Mouse (Mus musculus) embryonic facial prominence, embryonic 14.5 days (tissue): ENCODE results near the gene Fgl2. TPM values are rescaled to one million over a fixed set of nuclear protein-coding genes. Genes with fewer than 3 reads are reported as not detected.

Source experiments
- ATAC-seq: fragments of 200-750 bp; cut with Nextera tagmentation; 2 replicates; pipeline ENCODE4 v1.8.0; 2017; ENCODE audit warnings: low read depth, moderate number of reproducible peaks, moderate TSS enrichment
- DNase-seq: peaks from one replicate; pipeline ENCODE4 v3.0.0-alpha.2; 2015; ENCODE audit warnings: low spot score
- H3K27ac ChIP-seq: fragments of 300-500 bp; sonication (generic); replicated peaks from 2 replicates; pipeline ENCODE4 v1.5.1; 2014; ENCODE audit warnings: low read depth, mild to moderate bottlenecking, low read length, moderate library complexity
- H3K27me3 ChIP-seq: fragments of 300-500 bp; sonication (generic); replicated peaks from 2 replicates; pipeline ENCODE4 v1.6.1; 2014; ENCODE audit warnings: low read length; ENCODE audit not compliant: control insufficient read depth, insufficient read depth
- H3K36me3 ChIP-seq: fragments of 300-500 bp; sonication (generic); 2 replicates; pipeline ENCODE4 v1.6.1; 2014; ENCODE audit warnings: low read length, mixed read lengths; ENCODE audit not compliant: control insufficient read depth, insufficient read depth
- H3K4me1 ChIP-seq: fragments of 300-500 bp; sonication (generic); 2 replicates; pipeline ENCODE4 v1.6.1; 2014; ENCODE audit warnings: antibody characterized with exemption, low read length; ENCODE audit not compliant: control insufficient read depth, insufficient read depth
- H3K4me2 ChIP-seq: fragments of 300-500 bp; sonication (generic); 2 replicates; pipeline ENCODE4 v1.6.1; 2014; ENCODE audit warnings: low read depth, mild to moderate bottlenecking, low read length, moderate library complexity, mixed read lengths
- H3K4me3 ChIP-seq: fragments of 300-500 bp; sonication (generic); 2 replicates; pipeline ENCODE4 v1.5.1; 2014; ENCODE audit warnings: low read depth, mild to moderate bottlenecking, low read length
- H3K9ac ChIP-seq: fragments of 300-500 bp; sonication (generic); 2 replicates; pipeline ENCODE4 v1.6.1; 2014; ENCODE audit warnings: low read depth, mild to moderate bottlenecking, low read length, moderate library complexity, mixed read lengths
- H3K9me3 ChIP-seq: fragments of 300-500 bp; sonication (generic); 2 replicates; pipeline ENCODE4 v1.6.1; 2016; ENCODE audit warnings: low read length; ENCODE audit not compliant: control insufficient read depth
- WGBS: fragments of 180-500 bp; shearing (Covaris S2); extraction: QIAGEN DNeasy Blood & Tissue Kit; methylation state at CpG from one replicate; pipeline ENCODE4 v1.1.7; 2014; 5-methylcytosine and 5-hydroxymethylcytosine counted together
- polyA plus RNA-seq: library from polyadenylated mRNA; unstranded; fragments of >200 nt; fragmentation: Nextera tagmentation; extraction: Ambion mirVana; gene quantifications from 2 replicates; pipeline ENCODE4 v1.2.1, GENCODE M21; 2014

Fgl2 gene
- polyA plus RNA-seq, 1 experiment from 2014 or later: 4.5 TPM

GRCm38 (mm10) chr5:21351678-21352077 lies 20.8 kb upstream of the Fgl2 start:
- H3K36me3 ChIP-seq: no peaks in the 10 kb centered on the region
- H3K4me1 ChIP-seq: peaks cover 4% of the 10 kb centered on the region; the same call in 1 of the 2 replicates
- H3K27me3 ChIP-seq: no peaks in the 10 kb centered on the region
- DNase-seq (no peak), ATAC-seq (no peak)
- H3K27ac ChIP-seq: no peak overlapping the region
- H3K4me3 ChIP-seq: no peak overlapping the region
- no peaks in the 10 kb centered on the region for H3K9me3 ChIP-seq
- H3K4me2 ChIP-seq: no peak overlapping the region
- no peak overlapping the region for H3K9ac ChIP-seq

DNA sequence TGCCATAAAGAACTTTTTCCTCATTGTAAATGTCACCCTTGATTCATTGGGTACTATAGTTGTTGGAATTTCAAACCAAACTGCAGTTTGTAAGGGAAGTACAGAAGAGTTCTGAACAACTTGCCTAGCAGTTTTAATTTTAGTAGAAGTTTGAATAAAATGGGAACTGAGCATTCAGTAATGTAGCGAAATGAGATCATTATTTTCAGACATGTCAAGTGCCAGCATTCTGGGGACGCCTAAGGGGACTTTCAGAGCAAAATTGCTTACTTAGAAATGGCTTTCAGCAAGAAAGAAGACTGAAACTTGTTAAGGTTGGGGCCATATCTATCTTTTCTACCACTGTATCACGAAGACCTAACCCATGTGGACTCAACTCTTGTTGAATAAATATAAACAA lies 13.8 kb upstream of the Fgl2 start:
- Histone ChIP-seq H3K4me3 (no peak overlapping the region), H3K27ac (no peak overlapping the region), H3K27me3 (no peaks in the 10 kb centered on the region), H3K4me2 (no peak overlapping the region), H3K4me1 (peaks cover 4% of the 10 kb centered on the region; the same call in 1 of the 2 replicates), H3K9ac (no peak overlapping the region), H3K36me3 (no peaks in the 10 kb centered on the region), H3K9me3 (no peaks in the 10 kb centered on the region)
- DNase-seq (no peak), ATAC-seq (no peak)
- WGBS: 78% methylated on average over 3 of the region's 3 CpGs

DNA sequence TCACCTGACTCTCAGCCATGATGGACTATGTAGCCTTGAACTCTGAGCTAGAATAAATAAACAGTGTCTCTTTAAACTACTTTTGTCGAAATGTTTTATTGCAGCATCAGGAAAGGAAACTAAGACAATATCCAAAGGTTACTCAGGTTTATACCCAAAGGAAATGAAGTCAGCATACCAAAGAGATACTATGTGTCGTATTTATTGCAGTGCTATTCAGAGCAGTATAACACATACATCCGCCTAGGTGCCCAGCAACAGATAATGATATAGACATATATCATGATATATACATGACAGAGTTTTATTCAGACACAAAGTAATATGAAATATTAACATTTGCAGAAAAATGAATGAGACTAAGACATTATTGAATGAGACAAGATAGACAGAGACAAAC lies 9.1 kb upstream of the Fgl2 start:
- Histone ChIP-seq H3K4me1 (no peaks in the 10 kb centered on the region), H3K27ac (no peak overlapping the region), H3K9me3 (no peaks in the 10 kb centered on the region), H3K4me3 (no peak overlapping the region), H3K36me3 (no peaks in the 10 kb centered on the region), H3K9ac (no peak overlapping the region), H3K4me2 (no peak overlapping the region), H3K27me3 (no peaks in the 10 kb centered on the region)
- ATAC-seq: no peak
- WGBS: 82% methylated on average over 3 of the region's 3 CpGs
- no peak for DNase-seq

GRCm38 (mm10) chr5:21366338-21367053 lies 5.9 kb upstream of the Fgl2 start:
- no peaks in the 10 kb centered on the region for H3K4me1 ChIP-seq
- WGBS: 33% methylated on average over 4 of the region's 4 CpGs
- DNase-seq (peak; percentile 35), ATAC-seq (no peak)
- no peak overlapping the region for H3K4me3 ChIP-seq
- 0 out of 2 replicates have a peak, but pooled peaks cover 4% of the 10 kb centered on the region for H3K27me3 ChIP-seq
- H3K9me3 ChIP-seq: no peaks in the 10 kb centered on the region
- H3K9ac ChIP-seq: no peak overlapping the region
- H3K36me3 ChIP-seq: no peaks in the 10 kb centered on the region
- H3K27ac ChIP-seq: no peak overlapping the region
- H3K4me2 ChIP-seq: no peak overlapping the region

DNA sequence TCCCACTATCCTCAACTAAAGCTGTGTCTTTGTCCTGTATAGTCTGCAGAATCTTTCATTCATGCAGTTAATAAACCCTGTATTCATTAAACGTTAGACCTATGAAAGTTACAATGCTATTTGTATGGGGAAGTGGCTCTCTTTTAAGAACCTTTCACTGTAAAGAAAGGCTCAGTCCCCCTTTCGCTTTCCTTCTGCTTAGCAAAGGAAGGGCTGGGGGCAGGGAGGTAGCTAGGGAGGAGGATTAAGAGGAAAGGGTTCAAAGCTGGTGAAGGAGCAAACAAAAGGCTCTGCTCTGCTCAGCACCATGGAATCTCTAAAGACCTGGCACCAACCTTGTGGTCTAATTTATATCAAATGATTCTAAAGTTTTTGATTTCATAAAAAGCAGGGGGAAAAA lies 4.9 kb upstream of the Fgl2 start:
- H3K27ac ChIP-seq: no peak overlapping the region
- H3K9ac ChIP-seq: no peak overlapping the region
- no peaks in the 10 kb centered on the region for H3K4me1 ChIP-seq
- DNase-seq: no peak
- no peaks in the 10 kb centered on the region for H3K36me3 ChIP-seq
- no peaks in the 10 kb centered on the region for H3K9me3 ChIP-seq
- no peak for ATAC-seq
- H3K4me2 ChIP-seq: no peak overlapping the region
- WGBS: 42% methylated on average over 2 of the region's 2 CpGs
- H3K4me3 ChIP-seq: no peak overlapping the region
- peaks cover 7% of the 10 kb centered on the region; the same call in 1 of the 2 replicates for H3K27me3 ChIP-seq

DNA sequence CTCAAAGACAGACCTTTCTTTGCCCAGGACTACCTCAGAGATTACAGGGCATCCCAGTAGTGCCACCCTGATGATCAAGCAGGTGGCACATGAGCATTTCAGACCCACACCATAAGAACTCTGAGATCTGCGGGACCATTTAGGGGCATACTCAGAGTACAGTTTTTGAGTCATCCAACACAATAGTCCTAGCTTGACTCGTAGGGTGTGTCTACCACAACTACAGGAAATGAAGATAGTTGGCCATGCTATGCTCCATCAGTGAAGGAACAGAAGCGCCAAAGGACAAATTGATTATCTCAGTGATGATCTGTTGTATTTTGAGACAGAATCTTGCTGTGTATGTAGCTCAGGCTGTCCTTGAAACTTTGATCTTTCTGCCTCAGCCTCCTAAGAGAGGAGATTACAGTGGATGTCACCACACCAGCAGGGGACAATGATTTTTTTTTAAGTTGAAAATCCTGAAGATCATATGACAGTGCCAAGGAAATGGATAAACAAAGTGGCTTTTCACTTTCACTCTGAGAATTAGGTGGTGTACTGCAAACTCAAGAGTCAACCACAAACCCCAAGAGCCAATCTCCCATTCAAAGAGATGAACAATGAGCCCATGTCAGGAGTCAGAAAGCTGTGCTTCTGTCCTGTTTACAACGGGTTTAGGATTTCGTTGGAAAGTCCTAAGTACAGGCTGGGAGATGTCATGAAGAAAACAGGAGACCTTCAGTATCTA lies 2.1 kb upstream of the Fgl2 start:
- peaks cover 13% of the 10 kb centered on the region for H3K27me3 ChIP-seq
- H3K4me1 ChIP-seq: peaks cover 3% of the 10 kb centered on the region; the same call in 1 of the 2 replicates
- DNase-seq (no peak), ATAC-seq (no peak)
- no peak overlapping the region for H3K27ac ChIP-seq
- WGBS: 87% methylated on average over 5 of the region's 5 CpGs
- H3K36me3 ChIP-seq: no peaks in the 10 kb centered on the region
- H3K4me2 ChIP-seq: no peak overlapping the region
- H3K9me3 ChIP-seq: no peaks in the 10 kb centered on the region
- no peak overlapping the region for H3K9ac ChIP-seq
- no peak overlapping the region for H3K4me3 ChIP-seq

DNA sequence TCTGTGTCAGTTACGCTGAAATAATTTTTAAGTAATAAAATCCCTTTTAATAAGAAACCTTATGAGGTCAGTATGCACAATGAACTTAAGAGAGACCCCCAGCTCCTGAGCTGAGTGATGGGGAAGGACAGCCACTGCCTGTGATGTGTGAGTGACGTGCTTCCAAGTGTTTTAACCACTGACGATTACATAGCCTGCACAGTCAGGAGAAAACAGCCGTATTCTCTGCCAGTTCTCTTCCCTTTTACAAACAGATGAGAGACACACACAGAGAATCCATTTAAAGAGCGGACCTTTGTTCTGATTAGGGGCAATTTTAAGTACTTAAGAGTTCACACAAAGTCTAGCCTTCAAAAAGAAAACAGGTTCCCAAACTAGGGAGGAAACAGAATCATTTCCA lies 522 bp upstream of the Fgl2 start:
- 40% methylated on average over 5 of the region's 5 CpGs for WGBS

GRCm38 (mm10) chr5:21373180-21373518 lies 707 bp downstream of the Fgl2 start:
- peak overlapping the region; percentile 45 for H3K4me3 ChIP-seq
- H3K4me1 ChIP-seq: peaks cover 3% of the 10 kb centered on the region; the same call in 1 of the 2 replicates
- H3K27me3 ChIP-seq: peaks cover 13% of the 10 kb centered on the region
- ATAC-seq (no peak), DNase-seq (no peak)
- H3K4me2 ChIP-seq: peak overlapping the region; percentile 85
- peak overlapping the region; percentile 60; the same call in 1 of the 2 replicates for H3K9ac ChIP-seq
- no peaks in the 10 kb centered on the region for H3K36me3 ChIP-seq
- 69% methylated on average over 7 of the region's 7 CpGs for WGBS
- H3K27ac ChIP-seq: no peak overlapping the region
- no peaks in the 10 kb centered on the region for H3K9me3 ChIP-seq

More for the DNA sequence above, 522 bp upstream of the Fgl2 start:
- H3K9me3 ChIP-seq: no peaks in the 10 kb centered on the region
- H3K36me3 ChIP-seq: no peaks in the 10 kb centered on the region
- H3K27me3 ChIP-seq: peaks cover 13% of the 10 kb centered on the region
- no peak overlapping the region for H3K9ac ChIP-seq
- H3K4me2 ChIP-seq: peak overlapping the region; percentile 85
- H3K27ac ChIP-seq: no peak overlapping the region
- peak overlapping the region; percentile 45; the same call in 1 of the 2 replicates for H3K4me3 ChIP-seq
- ATAC-seq (no peak), DNase-seq (no peak)
- peaks cover 3% of the 10 kb centered on the region; the same call in 1 of the 2 replicates for H3K4me1 ChIP-seq
